Mouse (Mus musculus): ENCODE data around the gene Itpr1. TPM values are rescaled to one million over a fixed set of nuclear protein-coding genes. Genes with fewer than 3 reads are reported as not detected.

Gene Itpr1
- polyA plus RNA-seq, 2 experiments: 10.7 to 17.1 TPM

DNA sequence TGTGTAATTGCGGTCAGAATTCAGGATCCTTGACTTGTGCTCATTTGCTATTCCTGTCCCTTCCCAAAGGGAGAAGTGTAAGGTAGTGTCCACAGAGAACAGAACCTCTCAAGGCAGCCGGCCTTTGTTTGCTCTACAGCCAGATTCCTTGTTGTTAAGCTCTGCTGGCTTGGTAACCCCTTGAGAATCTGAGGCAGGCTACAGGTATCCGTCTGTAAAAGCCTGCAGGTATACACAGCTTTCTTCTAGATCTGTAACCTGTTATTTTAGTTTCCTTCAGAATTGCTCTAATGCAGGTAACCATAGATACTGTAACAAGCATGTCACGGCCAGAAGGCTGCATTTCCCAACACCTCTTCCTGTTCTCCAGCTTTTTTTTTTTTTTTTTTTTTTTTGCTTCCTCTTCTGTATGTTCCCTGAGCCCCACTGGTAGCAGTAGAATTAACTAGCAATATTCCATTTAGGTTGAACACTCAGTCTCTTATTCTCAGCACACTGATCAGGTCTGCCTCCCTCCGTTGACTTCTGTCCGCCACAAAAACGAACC is 158.5 kb downstream of the Itpr1 start:
- Histone ChIP-seq H3K4me1 (ENCODE audit: control insufficient read depth, insufficient read depth, low read length) (no peaks in the 10 kb centered on the region), H3K9ac (ENCODE audit: low read depth, low read length, severe bottlenecking) (no peak overlapping the region), H3K36me3 (ENCODE audit: control insufficient read depth, insufficient read depth, low read length) (peaks cover 4% of the 10 kb centered on the region), H3K4me2 (replicated peaks; ENCODE audit: low read depth, low read length, severe bottlenecking) (no peak overlapping the region), H3K27ac (replicated peaks; ENCODE audit: low read depth, low read length) (no peak overlapping the region), H3K4me3 (replicated peaks; ENCODE audit: low read length) (no peak overlapping the region), H3K9me3 (ENCODE audit: control insufficient read depth, low read length) (no peaks in the 10 kb centered on the region), H3K27me3 (ENCODE audit: control insufficient read depth, insufficient read depth, low read length) (no peaks in the 10 kb centered on the region)
- DNase-seq (ENCODE audit: low spot score) (no peak), ATAC-seq (ENCODE audit: low FRiP score, low read depth) (no peak)
- TF ChIP-seq POLR2A (IDR thresholded peaks at IDR 0.05; ENCODE audit: borderline replicate concordance, extremely low read depth, insufficient read depth, insufficient read length): no peak
- 83% methylated on average over 7 of the region's 7 CpGs for WGBS

DNA sequence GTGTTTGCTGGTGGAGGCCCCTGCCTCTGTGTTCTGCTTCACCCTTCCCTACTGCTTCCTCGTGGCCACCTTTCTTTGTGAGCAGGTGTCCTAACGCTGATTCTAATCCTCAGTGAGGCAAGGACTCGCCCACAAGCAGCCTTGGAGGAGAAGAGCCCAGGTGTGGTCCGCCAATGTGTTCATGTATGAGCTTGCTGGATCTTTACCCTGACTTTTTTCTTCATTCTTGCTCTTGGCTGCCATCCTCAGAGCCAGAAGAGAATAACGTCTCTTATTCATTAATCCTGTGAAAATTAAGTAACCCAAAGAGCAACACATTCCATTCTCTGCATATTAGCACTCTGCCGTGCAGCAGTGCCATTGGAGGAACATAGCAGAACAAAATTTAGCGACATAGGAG is 161.1 kb downstream of the Itpr1 start:
- no peaks in the 10 kb centered on the region for H3K36me3 ChIP-seq (ENCODE audit: control insufficient read depth, insufficient read depth, low read length)
- H3K9ac ChIP-seq (ENCODE audit: low read depth, low read length, severe bottlenecking): no peak overlapping the region
- no peaks in the 10 kb centered on the region for H3K9me3 ChIP-seq (ENCODE audit: control insufficient read depth, low read length)
- no peak overlapping the region for H3K27ac ChIP-seq (replicated peaks; ENCODE audit: low read depth, low read length)
- H3K27me3 ChIP-seq (ENCODE audit: control insufficient read depth, insufficient read depth, low read length): no peaks in the 10 kb centered on the region
- no peak for TF ChIP-seq POLR2A (IDR thresholded peaks at IDR 0.05; ENCODE audit: borderline replicate concordance, extremely low read depth, insufficient read depth, insufficient read length)
- no peak overlapping the region for H3K4me2 ChIP-seq (replicated peaks; ENCODE audit: low read depth, low read length, severe bottlenecking)
- no peak for ATAC-seq (ENCODE audit: low FRiP score, low read depth)
- H3K4me1 ChIP-seq (ENCODE audit: control insufficient read depth, insufficient read depth, low read length): no peaks in the 10 kb centered on the region
- DNase-seq (ENCODE audit: low spot score): no peak
- WGBS: 74% methylated on average over 7 of the region's 7 CpGs
- no peak overlapping the region for H3K4me3 ChIP-seq (replicated peaks; ENCODE audit: low read length)

GRCm38 (mm10) chr6:108379041-108379440 is 166.1 kb downstream of the Itpr1 start:
- no peak overlapping the region for H3K9ac ChIP-seq (ENCODE audit: low read depth, low read length, severe bottlenecking)
- H3K27ac ChIP-seq (replicated peaks; ENCODE audit: low read depth, low read length): no peak overlapping the region
- H3K4me1 ChIP-seq (ENCODE audit: control insufficient read depth, insufficient read depth, low read length): no peaks in the 10 kb centered on the region
- peaks cover 23% of the 10 kb centered on the region for H3K36me3 ChIP-seq (ENCODE audit: control insufficient read depth, insufficient read depth, low read length)
- TF ChIP-seq POLR2A (IDR thresholded peaks at IDR 0.05; ENCODE audit: borderline replicate concordance, extremely low read depth, insufficient read depth, insufficient read length): no peak
- H3K4me3 ChIP-seq (replicated peaks; ENCODE audit: low read length): no peak overlapping the region
- H3K4me2 ChIP-seq (replicated peaks; ENCODE audit: low read depth, low read length, severe bottlenecking): no peak overlapping the region
- ATAC-seq (ENCODE audit: low FRiP score, low read depth): no peak
- no peak for DNase-seq (ENCODE audit: low spot score)
- no peaks in the 10 kb centered on the region for H3K27me3 ChIP-seq (ENCODE audit: control insufficient read depth, insufficient read depth, low read length)
- H3K9me3 ChIP-seq (ENCODE audit: control insufficient read depth, low read length): no peaks in the 10 kb centered on the region
- WGBS: 84% methylated on average over 3 of the region's 3 CpGs

DNA sequence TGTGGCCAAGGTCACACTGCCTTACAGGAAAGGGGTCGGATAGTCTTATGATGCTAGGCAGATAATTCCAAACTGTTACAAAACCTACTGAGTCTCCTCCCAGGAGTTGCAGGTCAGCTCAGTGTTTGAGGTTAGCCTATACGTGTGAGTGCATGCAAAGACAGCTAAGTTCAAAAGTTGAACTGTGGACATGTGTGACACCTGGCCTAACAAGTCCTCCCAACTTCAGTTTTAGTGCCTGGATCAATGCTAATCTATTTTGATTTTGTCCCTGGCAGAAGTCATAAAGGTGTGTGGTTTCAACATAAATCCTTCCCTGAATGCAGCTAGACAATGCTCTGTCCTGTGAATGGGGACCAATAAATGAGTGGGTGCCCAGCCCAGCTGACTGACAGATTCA is 167.3 kb downstream of the Itpr1 start:
- no peaks in the 10 kb centered on the region for H3K9me3 ChIP-seq (ENCODE audit: control insufficient read depth, low read length)
- H3K9ac ChIP-seq (ENCODE audit: low read depth, low read length, severe bottlenecking): no peak overlapping the region

GRCm38 (mm10) chr6:108390624-108391324 is 177.9 kb downstream of the Itpr1 start:
- Histone ChIP-seq H3K27ac (replicated peaks; ENCODE audit: low read depth, low read length) (no peak overlapping the region), H3K9me3 (ENCODE audit: control insufficient read depth, low read length) (no peaks in the 10 kb centered on the region), H3K36me3 (ENCODE audit: control insufficient read depth, insufficient read depth, low read length) (peaks cover 25% of the 10 kb centered on the region; the same call in 1 of the 2 replicates), H3K9ac (ENCODE audit: low read depth, low read length, severe bottlenecking) (no peak overlapping the region), H3K4me3 (replicated peaks; ENCODE audit: low read length) (no peak overlapping the region), H3K4me2 (replicated peaks; ENCODE audit: low read depth, low read length, severe bottlenecking) (no peak overlapping the region), H3K27me3 (ENCODE audit: control insufficient read depth, insufficient read depth, low read length) (no peaks in the 10 kb centered on the region), H3K4me1 (ENCODE audit: control insufficient read depth, insufficient read depth, low read length) (no peaks in the 10 kb centered on the region)
- no peak for TF ChIP-seq POLR2A (IDR thresholded peaks at IDR 0.05; ENCODE audit: borderline replicate concordance, extremely low read depth, insufficient read depth, insufficient read length)
- DNase-seq (ENCODE audit: low spot score): no peak
- ATAC-seq (ENCODE audit: low FRiP score, low read depth): no peak
- WGBS: 90% methylated on average over 6 of the region's 6 CpGs

More for the DNA sequence above, 167.3 kb downstream of the Itpr1 start:
- H3K4me3 ChIP-seq (replicated peaks; ENCODE audit: low read length): no peak overlapping the region
- WGBS: 73% methylated on average over 2 of the region's 2 CpGs
- ATAC-seq (ENCODE audit: low FRiP score, low read depth): no peak
- no peak for TF ChIP-seq POLR2A (IDR thresholded peaks at IDR 0.05; ENCODE audit: borderline replicate concordance, extremely low read depth, insufficient read depth, insufficient read length)
- no peaks in the 10 kb centered on the region for H3K4me1 ChIP-seq (ENCODE audit: control insufficient read depth, insufficient read depth, low read length)
- no peaks in the 10 kb centered on the region for H3K27me3 ChIP-seq (ENCODE audit: control insufficient read depth, insufficient read depth, low read length)
- H3K4me2 ChIP-seq (replicated peaks; ENCODE audit: low read depth, low read length, severe bottlenecking): no peak overlapping the region
- peaks cover 28% of the 10 kb centered on the region for H3K36me3 ChIP-seq (ENCODE audit: control insufficient read depth, insufficient read depth, low read length)
- DNase-seq (ENCODE audit: low spot score): no peak
- no peak overlapping the region for H3K27ac ChIP-seq (replicated peaks; ENCODE audit: low read depth, low read length)
